ENCODE assay signal across 8 mouse cellular contexts in genomic region chr12:17554200-17554951, GRCm38 (mm10). TPM values are rescaled to one million over a fixed set of nuclear protein-coding genes. Genes with fewer than 3 reads are reported as not detected.
DNase-seq lines count a peak whose midpoint lies in the region; ATAC-seq and TF ChIP-seq lines count a peak whose summit lies in the region.

No protein-coding gene starts in this region.

- intact Hi-C loops in gastrocnemius, adult 2 months (cut with DNase I) = loop anchor here (1.0 to 5.0 kb wide), 4 partner anchors 138 to 254 kb away; partner anchors contain the start of gene Hpcal1

- WGBS in hindbrain, embryonic 16.5 days = 37% methylated on average over 15 of the region's 15 CpGs

- TF ChIP-seq CTCF in gastrocnemius, adult 2 months (IDR thresholded peaks at IDR 0.05) = peak; percentile 94

- peak; percentile 75 for DNase-seq in WW6 (ENCODE audit: low read depth, low spot score)
- DNase-seq in cerebellum, postnatal 14 days = peak; percentile 96 to 99
- DNase-seq in gastrocnemius, adult 2 months = peak; percentile 92
- peak; percentile 87 to 93 for DNase-seq in left cerebral cortex, adult 18-20 months (ENCODE audit: low spot score in 2 of 2)
- peak; percentile 91 to 96 for DNase-seq in right cerebral cortex, adult 2 months (ENCODE audit: low spot score in 2 of 2)
- peak; percentile 86 for DNase-seq in urinary bladder, adult 2 months (ENCODE audit: low spot score)

- no peaks in the 10 kb centered on the region for H3K27me3 ChIP-seq in hindbrain, embryonic 16.5 days (replicated peaks; ENCODE audit: control insufficient read depth, insufficient read depth, low read length)

- peaks cover 19% of the 10 kb centered on the region for H3K4me1 ChIP-seq in hindbrain, embryonic 16.5 days (ENCODE audit: control insufficient read depth, insufficient read depth, low read depth, low read length)

- H3K36me3 ChIP-seq in hindbrain, embryonic 16.5 days (ENCODE audit: control insufficient read depth, insufficient read depth, low read length) = peaks cover 6% of the 10 kb centered on the region; the same call in 1 of the 2 replicates

- ATAC-seq in hindbrain, embryonic 16.5 days = peak; percentile 27
- ATAC-seq in megakaryocyte, adult 5-6 weeks (ENCODE audit: poor library complexity, severe bottlenecking) = peak; percentile 91

- no peaks in the 10 kb centered on the region for H3K9me3 ChIP-seq in hindbrain, embryonic 16.5 days (ENCODE audit: control insufficient read depth, low read length)

- no peak overlapping the region for H3K27ac ChIP-seq in gastrocnemius, adult 2 months
- no peak overlapping the region for H3K27ac ChIP-seq in hindbrain, embryonic 16.5 days (ENCODE audit: low read depth, low read length)

- no peak overlapping the region for H3K4me2 ChIP-seq in hindbrain, embryonic 16.5 days (ENCODE audit: low read length)

- no peak overlapping the region for H3K4me3 ChIP-seq in gastrocnemius, adult 2 months
- H3K4me3 ChIP-seq in hindbrain, embryonic 16.5 days (ENCODE audit: low read length) = no peak overlapping the region

- no peak overlapping the region for H3K9ac ChIP-seq in hindbrain, embryonic 16.5 days (ENCODE audit: low read depth, low read length)

RNA-seq across cellular contexts. Expression of gene Odc1, which starts 9.8 kb away (rescaled TPM):
- total RNA-seq in gastrocnemius, adult 2 months (2021) = 100 to 1,000 TPM in 1 of 2 experiments, 10 to 100 TPM in 1; 50.3 to 379 TPM
- polyA plus RNA-seq in hindbrain, embryonic 16.5 days (2015; fragmentation: Nextera tagmentation; extraction: Ambion mirVana) = 116 and 124 TPM in 2 replicates
- 10 to 100 TPM; 65.8 to 77.7 TPM for total RNA-seq in left cerebral cortex, adult 18-20 months (2021)
- total RNA-seq in megakaryocyte, adult 5-6 weeks (2015) = 36.5 and 42.5 TPM in 2 replicates
- 60.4 and 70.8 TPM in 2 replicates for total RNA-seq in megakaryocyte, adult 5-6 weeks (2017)
- 64.4 and 68.4 TPM in 2 replicates for polyA plus RNA-seq in urinary bladder, adult 2 months (2012; rRNA removed)
